Mouse (Mus musculus) stomach, embryonic 15.5 days (tissue): ENCODE measurements around the gene Akt2. TPM values are rescaled to one million over a fixed set of nuclear protein-coding genes. Genes with fewer than 3 reads are reported as not detected.

Experiments
- ATAC-seq: fragments of 200-750 bp; cut with Nextera tagmentation; 2 replicates; pipeline ENCODE4 v1.8.0; 2017; ENCODE audit warnings: low read depth, moderate number of reproducible peaks, moderate TSS enrichment; ENCODE audit not compliant: insufficient read depth, low FRiP score
- H3K27ac ChIP-seq: fragments of 300-500 bp; sonication (generic); 2 replicates; pipeline ENCODE4 v1.5.1; 2015; ENCODE audit warnings: mild to moderate bottlenecking, inconsistent platforms
- H3K27me3 ChIP-seq: fragments of 300-500 bp; sonication (generic); replicated peaks from 2 replicates; pipeline ENCODE4 v1.6.1; 2015; ENCODE audit warnings: inconsistent platforms
- H3K36me3 ChIP-seq: fragments of 300-500 bp; sonication (generic); 2 replicates; pipeline ENCODE4 v1.6.1; 2015; ENCODE audit warnings: inconsistent platforms
- H3K4me1 ChIP-seq: fragments of 300-500 bp; sonication (generic); 2 replicates; pipeline ENCODE4 v1.6.1; 2015; ENCODE audit warnings: inconsistent platforms
- H3K4me2 ChIP-seq: fragments of 300-500 bp; sonication (generic); 2 replicates; pipeline ENCODE4 v1.6.1; 2015; ENCODE audit warnings: mild to moderate bottlenecking, inconsistent platforms
- H3K4me3 ChIP-seq: fragments of 300-500 bp; sonication (generic); replicated peaks from 2 replicates; pipeline ENCODE4 v1.5.1; 2015; ENCODE audit warnings: inconsistent platforms
- H3K9ac ChIP-seq: fragments of 300-500 bp; sonication (generic); 2 replicates; pipeline ENCODE4 v1.6.1; 2015; ENCODE audit warnings: inconsistent platforms
- H3K9me3 ChIP-seq: fragments of 300-500 bp; sonication (generic); 2 replicates; pipeline ENCODE4 v1.6.1; 2016; ENCODE audit warnings: inconsistent platforms
- WGBS: fragments of 180-500 bp; shearing (Covaris S2); methylation state at CpG from one replicate; pipeline ENCODE4 v1.1.7; 2015; 5-methylcytosine and 5-hydroxymethylcytosine counted together
- polyA plus RNA-seq: library from polyadenylated mRNA; unstranded; fragments of >200 nt; fragmentation: Nextera tagmentation; extraction: Ambion mirVana; gene quantifications from 2 replicates; pipeline ENCODE4 v1.2.1, GENCODE M21; 2015

The Akt2 gene
- polyA plus RNA-seq, 1 experiment from 2014 or later, result 77.7 TPM

GRCm38 (mm10) chr7:27560978-27561377 is 30.4 kb upstream of the Akt2 start:
- peaks cover 24% of the 10 kb centered on the region for H3K36me3 ChIP-seq
- H3K9ac ChIP-seq, result no peak overlapping the region
- H3K9me3 ChIP-seq, result no peaks in the 10 kb centered on the region
- H3K4me2 ChIP-seq, result no peak overlapping the region
- no peak for ATAC-seq
- 91% methylated on average over 1 of the region's 1 CpGs for WGBS
- H3K4me3 ChIP-seq, result no peak overlapping the region
- H3K27me3 ChIP-seq, result no peaks in the 10 kb centered on the region
- H3K27ac ChIP-seq, result no peak overlapping the region
- H3K4me1 ChIP-seq, result 0 out of 2 replicates have a peak, but pooled peaks cover 3% of the 10 kb centered on the region

GRCm38 (mm10) chr7:27569580-27570224 is 21.6 kb upstream of the Akt2 start:
- H3K9me3 ChIP-seq, result no peaks in the 10 kb centered on the region
- no peak overlapping the region for H3K4me3 ChIP-seq
- H3K4me2 ChIP-seq, result no peak overlapping the region
- no peak overlapping the region for H3K9ac ChIP-seq
- H3K27me3 ChIP-seq, result no peaks in the 10 kb centered on the region
- H3K36me3 ChIP-seq, result peaks cover 43% of the 10 kb centered on the region
- 73% methylated on average over 5 of the region's 5 CpGs for WGBS
- peak; percentile 70; the same call in 1 of the 2 replicates for ATAC-seq
- no peaks in the 10 kb centered on the region for H3K4me1 ChIP-seq
- H3K27ac ChIP-seq, result no peak overlapping the region

GRCm38 (mm10) chr7:27572133-27572532 is 19.2 kb upstream of the Akt2 start:
- 87% methylated on average over 4 of the region's 4 CpGs for WGBS
- H3K4me1 ChIP-seq, result no peaks in the 10 kb centered on the region
- H3K4me3 ChIP-seq, result no peak overlapping the region
- no peak overlapping the region for H3K27ac ChIP-seq
- no peak overlapping the region for H3K4me2 ChIP-seq
- no peaks in the 10 kb centered on the region for H3K27me3 ChIP-seq
- ATAC-seq, result no peak
- H3K9ac ChIP-seq, result no peak overlapping the region
- peaks cover 41% of the 10 kb centered on the region for H3K36me3 ChIP-seq
- no peaks in the 10 kb centered on the region for H3K9me3 ChIP-seq

- H3K4me2 ChIP-seq, result no peak overlapping the region
- WGBS, result 89% methylated on average over 14 of the region's 14 CpGs
- H3K9me3 ChIP-seq, result no peaks in the 10 kb centered on the region
- H3K27me3 ChIP-seq, result no peaks in the 10 kb centered on the region
- H3K4me1 ChIP-seq, result no peaks in the 10 kb centered on the region
- H3K4me3 ChIP-seq, result no peak overlapping the region
- H3K27ac ChIP-seq, result no peak overlapping the region
- no peak overlapping the region for H3K9ac ChIP-seq
- 0 out of 2 replicates have a peak, but pooled peaks have one; percentile 9 for ATAC-seq
- H3K36me3 ChIP-seq, result peaks cover 45% of the 10 kb centered on the region
Observed at GRCm38 (mm10) chr7:27574124-27574880, 17.1 kb upstream of the Akt2 start.

GRCm38 (mm10) chr7:27576914-27577313 is 14.4 kb upstream of the Akt2 start:
- Histone ChIP-seq H3K4me2 (no peak overlapping the region), H3K4me3 (no peak overlapping the region), H3K27ac (no peak overlapping the region), H3K9ac (no peak overlapping the region), H3K27me3 (no peaks in the 10 kb centered on the region), H3K9me3 (no peaks in the 10 kb centered on the region), H3K36me3 (peaks cover 56% of the 10 kb centered on the region), H3K4me1 (no peaks in the 10 kb centered on the region)
- 69% methylated on average over 6 of the region's 6 CpGs for WGBS
- ATAC-seq, result no peak

- ATAC-seq, result no peak
- Histone ChIP-seq H3K9ac (no peak overlapping the region), H3K9me3 (no peaks in the 10 kb centered on the region), H3K4me3 (no peak overlapping the region), H3K4me1 (no peaks in the 10 kb centered on the region), H3K27ac (no peak overlapping the region), H3K27me3 (no peaks in the 10 kb centered on the region), H3K36me3 (peaks cover 55% of the 10 kb centered on the region), H3K4me2 (no peak overlapping the region)
- WGBS, result 91% methylated on average over 6 of the region's 6 CpGs
Observed at GRCm38 (mm10) chr7:27577589-27577988, 13.8 kb upstream of the Akt2 start.

- ATAC-seq, result no peak
- H3K4me3 ChIP-seq, result no peak overlapping the region
- H3K27ac ChIP-seq, result no peak overlapping the region
- no peaks in the 10 kb centered on the region for H3K4me1 ChIP-seq
- no peaks in the 10 kb centered on the region for H3K27me3 ChIP-seq
- 82% methylated on average over 7 of the region's 7 CpGs for WGBS
- peaks cover 61% of the 10 kb centered on the region for H3K36me3 ChIP-seq
- H3K9me3 ChIP-seq, result no peaks in the 10 kb centered on the region
- no peak overlapping the region for H3K4me2 ChIP-seq
- no peak overlapping the region for H3K9ac ChIP-seq
Observed at GRCm38 (mm10) chr7:27578465-27578864, 12.9 kb upstream of the Akt2 start.

- Histone ChIP-seq H3K36me3 (peaks cover 55% of the 10 kb centered on the region), H3K4me2 (no peak overlapping the region), H3K4me1 (no peaks in the 10 kb centered on the region), H3K27ac (no peak overlapping the region), H3K4me3 (no peak overlapping the region), H3K27me3 (no peaks in the 10 kb centered on the region), H3K9ac (no peak overlapping the region), H3K9me3 (no peaks in the 10 kb centered on the region)
- no peak for ATAC-seq
- WGBS, result 91% methylated on average over 14 of the region's 14 CpGs
Observed at GRCm38 (mm10) chr7:27580380-27581174, 10.8 kb upstream of the Akt2 start.

- Histone ChIP-seq H3K4me2 (no peak overlapping the region), H3K9me3 (no peaks in the 10 kb centered on the region), H3K4me3 (no peak overlapping the region), H3K27me3 (no peaks in the 10 kb centered on the region), H3K9ac (no peak overlapping the region), H3K36me3 (peaks cover 17% of the 10 kb centered on the region; the same call in 1 of the 2 replicates), H3K27ac (no peak overlapping the region), H3K4me1 (0 out of 2 replicates have a peak, but pooled peaks cover 3% of the 10 kb centered on the region)
- no peak for ATAC-seq
- 60% methylated on average over 2 of the region's 2 CpGs for WGBS
Observed at GRCm38 (mm10) chr7:27586861-27587260, 4.5 kb upstream of the Akt2 start.

GRCm38 (mm10) chr7:27587741-27588140 is 3.6 kb upstream of the Akt2 start:
- H3K4me3 ChIP-seq, result no peak overlapping the region
- no peaks in the 10 kb centered on the region for H3K27me3 ChIP-seq
- H3K9ac ChIP-seq, result no peak overlapping the region
- no peak overlapping the region for H3K27ac ChIP-seq
- H3K36me3 ChIP-seq, result peaks cover 11% of the 10 kb centered on the region; the same call in 1 of the 2 replicates
- 85% methylated on average over 2 of the region's 2 CpGs for WGBS
- no peaks in the 10 kb centered on the region for H3K9me3 ChIP-seq
- no peak for ATAC-seq
- no peak overlapping the region for H3K4me2 ChIP-seq
- H3K4me1 ChIP-seq, result peaks cover 7% of the 10 kb centered on the region

GRCm38 (mm10) chr7:27590088-27590487 is 1.3 kb upstream of the Akt2 start:
- H3K4me3 ChIP-seq, result no peak overlapping the region
- ATAC-seq, result no peak
- no peak overlapping the region for H3K4me2 ChIP-seq
- no peaks in the 10 kb centered on the region for H3K27me3 ChIP-seq
- H3K4me1 ChIP-seq, result peaks cover 14% of the 10 kb centered on the region
- no peak overlapping the region for H3K9ac ChIP-seq
- no peaks in the 10 kb centered on the region for H3K9me3 ChIP-seq
- H3K27ac ChIP-seq, result no peak overlapping the region
- WGBS, result 89% methylated on average over 4 of the region's 4 CpGs
- 0 out of 2 replicates have a peak, but pooled peaks cover 3% of the 10 kb centered on the region for H3K36me3 ChIP-seq
